Mouse (Mus musculus) ES-Bruce4 (cell line): ENCODE measurements at regions not wholly inside any gene's neighbourhood (a gene's known extent, or its start where the extent isn't known, plus 50 kb on each side); places are given as distances from the start of the nearest gene placed in this dataset.

Source experiments
- CTCF ChIP-seq: IDR thresholded peaks from one replicate; pipeline ENCODE4 v1.8.1; 2011; ENCODE audit warnings: low read depth, low read length
- POLR2A ChIP-seq: IDR thresholded peaks from one replicate; pipeline ENCODE4 v1.8.1; 2011; ENCODE audit warnings: low read length; ENCODE audit not compliant: insufficient read depth

- TF ChIP-seq CTCF (no peak), POLR2A (no peak)
Measured at GRCm38 (mm10) chr10:45893894-45894831, 316.5 kb downstream of the Hace1 start.
